Mouse (Mus musculus): ENCODE measurements around the gene Klhl22.

DNA sequence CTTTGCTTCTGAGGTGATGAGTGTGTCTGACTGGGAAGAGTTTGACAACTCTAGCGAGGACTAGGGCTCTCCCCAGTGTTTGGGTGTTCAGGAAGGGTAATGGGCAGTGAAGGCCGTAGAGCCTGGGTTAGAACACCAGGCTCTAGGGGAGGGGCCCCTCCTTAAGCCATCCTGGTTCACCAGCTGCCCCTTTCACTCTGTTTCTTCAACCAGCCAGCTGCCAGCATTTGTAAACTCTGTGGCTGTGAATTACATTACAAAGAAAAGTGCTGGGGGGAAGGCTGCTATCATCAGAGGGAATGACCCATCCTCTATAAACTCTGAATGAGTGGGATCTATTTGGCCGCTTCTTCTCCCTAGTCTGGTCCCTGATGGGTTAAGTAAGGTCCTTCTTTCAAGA, 33.3 kb downstream of the Klhl22 start:
- TF ChIP-seq CTCF (IDR thresholded peaks at IDR 0.05; ENCODE audit: low read depth, low read length) (no peak), POLR2A (IDR thresholded peaks at IDR 0.05; ENCODE audit: borderline replicate concordance, low read depth, low read length) (no peak)

All from bone marrow macrophage, adult 2 months (primary cell).